Mouse (Mus musculus): ENCODE data around the gene Mylip. TPM values are rescaled to one million over a fixed set of nuclear protein-coding genes. Genes with fewer than 3 reads are reported as not detected.

Mylip gene
- polyA plus RNA-seq, 2 experiments: 3.3 to 8.2 TPM

DNA sequence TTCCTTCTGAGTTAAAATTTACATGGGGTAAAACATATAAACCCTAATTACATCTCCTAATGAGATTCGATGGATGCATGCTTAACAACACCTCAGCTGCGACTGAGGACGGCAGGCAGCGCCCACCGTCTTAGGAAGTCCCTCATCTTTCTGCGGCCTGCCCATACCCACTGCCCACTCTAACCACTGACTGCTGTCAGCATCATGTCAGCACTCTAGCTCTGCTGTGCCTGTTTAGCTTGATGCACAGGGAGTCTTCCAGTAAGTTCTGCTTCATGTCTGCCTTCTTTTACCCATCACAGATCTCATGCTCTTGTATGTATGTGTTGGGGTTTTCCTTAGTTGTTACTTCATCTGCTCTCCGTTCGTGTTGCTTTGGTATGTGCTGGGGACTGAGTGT lies 7.2 kb downstream of the Mylip start:
- ATAC-seq (ENCODE audit: insufficient read depth) (no peak), DNase-seq (ENCODE audit: low read depth in 3 of 3, low spot score in 3 of 3) (no peak)
- H3K9me3 ChIP-seq (ENCODE audit: control insufficient read depth, low read length): no peaks in the 10 kb centered on the region
- 75% methylated on average over 8 of the region's 8 CpGs for WGBS (ENCODE audit: insufficient replicate concordance)
- H3K4me2 ChIP-seq (ENCODE audit: low read depth): no peak overlapping the region
- no peak for TF ChIP-seq EP300 (IDR thresholded peaks at IDR 0.05; ENCODE audit: low read depth)
- no peak overlapping the region for H3K9ac ChIP-seq (replicated peaks)
- H3K4me3 ChIP-seq (ENCODE audit: insufficient read depth in 1 of 2, low read depth in 2 of 2, low read length in 2 of 2): no peak overlapping the region
- peaks cover 35% of the 10 kb centered on the region for H3K36me3 ChIP-seq (replicated peaks; ENCODE audit: control insufficient read depth, insufficient read depth, low read depth)
- H3K27me3 ChIP-seq (ENCODE audit: control insufficient read depth, insufficient read depth, low read length): no peaks in the 10 kb centered on the region; the same call in 1 of the 2 replicates
- H3K4me1 ChIP-seq (replicated peaks; ENCODE audit: control insufficient read depth in 2 of 2, insufficient read depth in 2 of 2, low read length in 1 of 2): peaks cover 18 to 27% of the 10 kb centered on the region in 2 experiments
- H3K27ac ChIP-seq: no peak overlapping the region

GRCm38 (mm10) chr13:45397240-45397639 lies 7.7 kb downstream of the Mylip start:
- TF ChIP-seq EP300 (IDR thresholded peaks at IDR 0.05; ENCODE audit: low read depth): no peak
- no peak for TF ChIP-seq CTCF (IDR thresholded peaks at IDR 0.05; ENCODE audit: low read depth)
- DNase-seq (ENCODE audit: low read depth in 3 of 3, low spot score in 3 of 3) (no peak), ATAC-seq (ENCODE audit: insufficient read depth) (no peak)
- Histone ChIP-seq H3K4me3 (ENCODE audit: insufficient read depth in 1 of 2, low read depth in 2 of 2, low read length in 2 of 2) (no peak overlapping the region), H3K27me3 (ENCODE audit: control insufficient read depth, insufficient read depth, low read length) (no peaks in the 10 kb centered on the region; the same call in 1 of the 2 replicates), H3K4me2 (ENCODE audit: low read depth) (no peak overlapping the region), H3K27ac (no peak overlapping the region), H3K4me1 (replicated peaks; ENCODE audit: control insufficient read depth in 2 of 2, insufficient read depth in 2 of 2, low read length in 1 of 2) (peaks cover 19 to 28% of the 10 kb centered on the region in 2 experiments), H3K9me3 (ENCODE audit: control insufficient read depth, low read length) (no peaks in the 10 kb centered on the region), H3K9ac (replicated peaks) (no peak overlapping the region), H3K36me3 (replicated peaks; ENCODE audit: control insufficient read depth, insufficient read depth, low read depth) (peaks cover 32% of the 10 kb centered on the region)
- WGBS (ENCODE audit: insufficient replicate concordance): 64% methylated on average over 5 of the region's 5 CpGs

DNA sequence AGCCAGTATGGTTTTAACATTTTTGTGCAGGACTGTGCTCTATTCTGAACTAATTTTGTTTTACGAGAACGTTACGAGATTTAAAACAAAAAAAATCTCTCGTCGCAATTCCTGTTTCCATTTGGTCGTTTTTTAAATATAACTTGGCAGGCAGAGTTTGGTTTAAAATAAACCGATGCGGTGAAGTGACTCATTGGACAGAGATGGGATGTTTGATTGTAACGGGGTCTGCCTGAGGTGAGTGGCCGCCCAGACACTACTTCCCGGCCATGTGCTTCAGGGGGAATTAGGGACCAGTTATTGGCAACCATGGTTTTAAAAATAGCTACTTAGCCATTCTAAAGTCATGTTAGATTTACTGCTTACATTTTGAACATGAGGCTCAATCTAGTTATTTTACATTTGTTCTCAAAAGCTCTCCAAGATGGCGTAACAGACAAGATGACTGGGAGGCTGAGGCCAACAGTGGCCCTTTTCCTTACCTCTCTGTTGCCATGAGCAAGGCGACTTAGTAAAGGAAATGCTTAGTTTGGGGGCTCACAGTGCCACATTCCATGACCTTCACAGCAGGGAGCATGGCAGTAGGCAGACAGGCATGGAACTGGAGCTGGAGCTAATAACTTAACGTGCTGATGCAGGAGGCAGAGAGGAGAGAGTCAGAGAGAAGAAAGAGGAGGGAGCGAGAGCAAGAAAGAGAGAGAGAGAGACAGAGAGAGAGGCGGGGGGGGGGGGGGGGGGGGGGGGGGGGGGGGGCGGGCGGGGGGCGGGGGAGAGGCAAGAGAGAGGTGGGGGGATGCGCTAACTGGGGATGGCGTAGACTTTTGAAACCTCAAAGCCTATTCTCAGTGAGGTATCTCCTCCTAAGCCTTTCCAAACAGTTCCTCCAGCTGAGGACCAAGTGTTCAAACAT lies 8.6 kb downstream of the Mylip start:
- no peaks in the 10 kb centered on the region for H3K9me3 ChIP-seq (ENCODE audit: control insufficient read depth, low read length)
- no peak overlapping the region for H3K4me3 ChIP-seq (ENCODE audit: insufficient read depth in 1 of 2, low read depth in 2 of 2, low read length in 2 of 2)
- no peak for ATAC-seq (ENCODE audit: insufficient read depth)
- H3K36me3 ChIP-seq (replicated peaks; ENCODE audit: control insufficient read depth, insufficient read depth, low read depth): peaks cover 23% of the 10 kb centered on the region
- no peak for DNase-seq (ENCODE audit: low read depth in 3 of 3, low spot score in 3 of 3)
- H3K27me3 ChIP-seq (ENCODE audit: control insufficient read depth, insufficient read depth, low read length): no peaks in the 10 kb centered on the region; the same call in 1 of the 2 replicates
- H3K4me2 ChIP-seq (ENCODE audit: low read depth): no peak overlapping the region
- TF ChIP-seq EP300 (IDR thresholded peaks at IDR 0.05; ENCODE audit: low read depth) (no peak), CTCF (IDR thresholded peaks at IDR 0.05; ENCODE audit: low read depth) (no peak)
- 84% methylated on average over 17 of the region's 21 CpGs for WGBS (ENCODE audit: insufficient replicate concordance)
- H3K27ac ChIP-seq: no peak overlapping the region
- peaks cover 24 to 34% of the 10 kb centered on the region in 2 experiments for H3K4me1 ChIP-seq (replicated peaks; ENCODE audit: control insufficient read depth in 2 of 2, insufficient read depth in 2 of 2, low read length in 1 of 2)
- H3K9ac ChIP-seq (replicated peaks): no peak overlapping the region

- Histone ChIP-seq H3K4me2 (ENCODE audit: low read depth) (no peak overlapping the region), H3K9ac (replicated peaks) (no peak overlapping the region), H3K4me3 (ENCODE audit: insufficient read depth in 1 of 2, low read depth in 2 of 2, low read length in 2 of 2) (no peak overlapping the region), H3K4me1 (replicated peaks; ENCODE audit: control insufficient read depth in 2 of 2, insufficient read depth in 2 of 2, low read length in 1 of 2) (peaks cover 47 to 50% of the 10 kb centered on the region in 2 experiments), H3K27me3 (ENCODE audit: control insufficient read depth, insufficient read depth, low read length) (no peaks in the 10 kb centered on the region), H3K27ac (no peak overlapping the region), H3K36me3 (replicated peaks; ENCODE audit: control insufficient read depth, insufficient read depth, low read depth) (peaks cover 19% of the 10 kb centered on the region), H3K9me3 (ENCODE audit: control insufficient read depth, low read length) (no peaks in the 10 kb centered on the region)
- TF ChIP-seq CTCF (IDR thresholded peaks at IDR 0.05; ENCODE audit: low read depth): no peak
- no peak for TF ChIP-seq EP300 (IDR thresholded peaks at IDR 0.05; ENCODE audit: low read depth)
- DNase-seq (ENCODE audit: low read depth in 3 of 3, low spot score in 3 of 3): no peak
- no peak for ATAC-seq (ENCODE audit: insufficient read depth)
- WGBS (ENCODE audit: insufficient replicate concordance): 83% methylated on average over 7 of the region's 7 CpGs
Observed at GRCm38 (mm10) chr13:45400700-45401099, 11.2 kb downstream of the Mylip start.

- H3K4me2 ChIP-seq (ENCODE audit: low read depth): no peak overlapping the region; the same call in 1 of the 2 replicates
- no peak overlapping the region for H3K4me3 ChIP-seq (ENCODE audit: insufficient read depth in 1 of 2, low read depth in 2 of 2, low read length in 2 of 2)
- peak overlapping the region; percentile 13 for H3K27ac ChIP-seq
- no peak overlapping the region for H3K9ac ChIP-seq (replicated peaks)
- H3K4me1 ChIP-seq (replicated peaks; ENCODE audit: control insufficient read depth in 2 of 2, insufficient read depth in 2 of 2, low read length in 1 of 2): peaks cover 57 to 61% of the 10 kb centered on the region in 2 experiments
- WGBS (ENCODE audit: insufficient replicate concordance): 77% methylated on average over 7 of the region's 7 CpGs
- no peaks in the 10 kb centered on the region for H3K9me3 ChIP-seq (ENCODE audit: control insufficient read depth, low read length)
- TF ChIP-seq CTCF (IDR thresholded peaks at IDR 0.05; ENCODE audit: low read depth): no peak
- TF ChIP-seq EP300 (IDR thresholded peaks at IDR 0.05; ENCODE audit: low read depth): no peak
- peaks cover 27% of the 10 kb centered on the region for H3K36me3 ChIP-seq (replicated peaks; ENCODE audit: control insufficient read depth, insufficient read depth, low read depth)
- ATAC-seq (ENCODE audit: insufficient read depth) (no peak), DNase-seq (ENCODE audit: low read depth in 3 of 3, low spot score in 3 of 3) (no peak)
- H3K27me3 ChIP-seq (ENCODE audit: control insufficient read depth, insufficient read depth, low read length): no peaks in the 10 kb centered on the region
Observed at GRCm38 (mm10) chr13:45401816-45402215, 12.3 kb downstream of the Mylip start.

All from liver, embryonic 14.5 days (tissue).